Mouse (Mus musculus): ENCODE data around the gene Hacd2.

DNA sequence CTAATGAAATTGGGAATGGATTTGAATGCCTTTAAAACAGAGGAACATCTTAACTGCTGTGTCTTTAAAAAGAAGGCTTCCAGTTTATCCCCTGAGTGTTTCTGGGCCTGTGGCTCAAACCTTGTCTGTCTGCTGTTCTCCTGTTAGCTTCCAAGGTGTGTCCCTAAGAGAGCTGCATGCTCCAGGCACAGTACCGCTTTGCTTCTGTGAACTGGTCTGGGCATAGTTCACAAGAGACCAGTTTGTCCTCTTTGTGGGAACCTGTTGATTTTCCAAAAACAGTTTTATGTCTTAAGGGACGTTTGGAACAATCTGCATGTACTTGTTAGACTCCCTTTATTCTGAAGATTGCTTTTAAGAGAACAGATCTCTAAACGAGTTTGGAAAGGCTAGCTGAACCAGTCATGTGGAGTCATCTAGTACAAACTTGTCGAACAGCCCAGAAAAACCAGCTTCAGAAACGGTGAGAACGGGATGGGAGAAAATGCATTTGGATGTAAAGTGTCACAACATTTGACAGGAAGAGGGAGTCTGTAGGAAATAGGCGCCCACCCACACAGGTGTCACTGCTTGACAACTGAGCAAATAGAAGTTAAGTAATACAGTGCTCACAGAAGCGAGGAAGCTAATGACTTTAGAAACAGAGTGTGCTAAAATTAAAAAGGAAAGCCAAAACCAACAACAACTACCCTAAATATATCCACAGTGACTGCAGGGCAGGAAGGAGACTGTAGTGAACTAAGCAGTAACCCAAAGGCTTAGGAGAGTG, 11.8 kb downstream of the Hacd2 start:
- TF ChIP-seq ZNF384 (IDR thresholded peaks at IDR 0.05; ENCODE audit: low read depth, low read length) (no peak), ZC3H11A (IDR thresholded peaks at IDR 0.05; ENCODE audit: low read depth, low read length) (no peak), USF2 (conservative IDR thresholded peaks at IDR 0.05; ENCODE audit: low read depth, low read length) (no peak), POLR2A (IDR thresholded peaks at IDR 0.05; ENCODE audit: low read depth, low read length) (no peak), EP300 (IDR thresholded peaks at IDR 0.05; ENCODE audit: low read length) (no peak), KAT2A (IDR thresholded peaks at IDR 0.05; ENCODE audit: insufficient replicate concordance, low read length) (no peak), CTCF (conservative IDR thresholded peaks at IDR 0.05 in 1 of 2, IDR thresholded peaks at IDR 0.05 in 1 of 2; ENCODE audit: low read depth in 2 of 2, low read length in 2 of 2) (no peak), MXI1 (IDR thresholded peaks at IDR 0.05; ENCODE audit: low read depth, low read length) (no peak), HCFC1 (IDR thresholded peaks at IDR 0.05; ENCODE audit: low read depth, low read length) (no peak), ETS1 (conservative IDR thresholded peaks at IDR 0.05; ENCODE audit: low read depth, low read length) (no peak; the same call in 1 of the 2 replicates), MAZ (IDR thresholded peaks at IDR 0.05; ENCODE audit: low read depth, low read length) (no peak), USF1 (IDR thresholded peaks at IDR 0.05; ENCODE audit: low read depth, low read length) (no peak), TCF12 (IDR thresholded peaks at IDR 0.05; ENCODE audit: low read depth, low read length) (no peak), MAFK (IDR thresholded peaks at IDR 0.05; ENCODE audit: insufficient replicate concordance, low read length) (no peak)

Data from CH12.LX (cell line).